Mouse (Mus musculus): Measurements from ENCODE around the gene Trim47.

The Trim47 gene

GRCm38 (mm10) chr11:116062521-116062920 is 64.5 kb downstream of the Trim47 start:
- DNase-seq (ENCODE audit: low spot score in 2 of 2), result no peak

- no peak for DNase-seq (ENCODE audit: low spot score in 2 of 2)
Measured at GRCm38 (mm10) chr11:116061641-116062415, 65.2 kb downstream of the Trim47 start.

DNA sequence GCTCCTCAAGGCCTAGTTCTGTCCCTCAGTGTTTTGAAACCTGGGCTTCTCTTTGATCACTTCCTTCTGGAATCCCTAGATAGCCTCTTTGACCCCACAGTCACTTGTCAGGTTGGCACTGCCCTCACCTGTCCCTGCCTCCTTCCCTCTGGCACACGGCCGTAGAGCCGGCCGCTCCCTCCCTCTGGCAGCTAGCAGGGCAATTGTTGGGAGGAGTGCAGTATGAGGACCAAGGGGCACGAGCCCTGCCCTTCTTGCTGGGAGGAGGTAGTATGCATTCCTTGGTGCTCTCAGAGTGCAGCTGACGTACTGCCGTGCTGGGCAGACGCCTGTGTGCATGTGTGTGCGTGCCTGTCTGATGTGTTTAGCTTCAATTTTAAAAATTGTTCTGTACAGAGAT is 66.4 kb downstream of the Trim47 start:
- no peak for DNase-seq (ENCODE audit: low spot score in 2 of 2)

DNA sequence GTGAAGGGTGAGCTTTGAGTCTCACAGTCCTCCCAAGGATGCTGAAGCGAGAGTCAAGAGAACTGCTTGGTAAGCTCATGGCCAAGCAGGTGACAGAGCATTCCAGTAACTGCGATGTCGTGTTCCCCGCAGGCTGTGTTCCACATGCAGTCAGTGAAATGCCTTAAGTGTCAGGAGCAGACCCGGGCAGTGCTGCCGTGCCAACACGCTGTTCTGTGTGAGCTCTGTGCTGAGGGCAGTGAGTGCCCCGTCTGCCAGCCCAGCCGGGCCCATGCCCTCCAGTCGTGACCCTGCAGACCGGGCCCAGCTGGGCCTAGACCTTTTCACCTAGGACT is 67.4 kb downstream of the Trim47 start:
- DNase-seq (ENCODE audit: low spot score in 2 of 2), result no peak

DNA sequence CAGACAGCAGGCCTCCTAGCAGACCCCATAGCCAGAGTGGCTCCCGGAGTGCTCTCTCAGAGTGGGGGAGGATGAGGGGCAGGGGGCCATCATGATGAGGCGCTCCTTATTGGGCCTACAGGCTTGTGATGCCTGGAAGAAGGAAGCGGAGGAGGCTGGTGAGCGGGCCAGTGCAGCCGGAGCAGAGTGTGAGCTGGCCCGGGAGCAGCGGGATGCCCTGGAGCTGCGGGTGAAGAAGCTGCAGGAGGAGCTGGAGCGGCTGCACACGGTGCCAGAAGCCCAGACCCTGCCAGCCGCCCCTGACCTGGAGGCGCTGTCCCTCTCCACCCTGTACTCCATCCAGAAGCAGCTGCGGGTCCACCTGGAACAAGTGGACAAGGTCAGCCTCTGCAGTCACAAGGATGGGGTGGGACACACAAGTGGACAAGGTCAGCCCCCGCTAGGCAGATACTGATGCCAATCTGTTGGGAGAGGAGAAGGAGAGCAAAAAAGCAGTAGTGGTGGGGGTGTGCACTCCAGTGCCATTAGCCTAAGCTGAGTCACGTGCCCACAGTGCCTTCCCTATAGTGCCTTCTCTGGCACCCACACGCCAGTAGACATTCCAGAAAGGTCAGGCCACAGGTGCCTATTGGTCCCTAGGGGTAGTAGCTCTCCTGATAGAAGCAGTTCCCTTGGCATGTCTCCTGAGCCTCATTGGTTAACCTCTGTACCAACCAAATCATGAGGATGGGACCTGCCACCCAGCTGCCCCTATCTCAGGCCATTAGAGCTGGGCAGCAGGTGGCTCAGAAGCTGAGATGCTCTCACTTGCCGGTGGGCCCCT is 67.9 kb downstream of the Trim47 start:
- DNase-seq (ENCODE audit: low spot score in 2 of 2), result no peak

- no peak for DNase-seq (ENCODE audit: low spot score in 2 of 2)
Measured at GRCm38 (mm10) chr11:116058022-116058614, 68.9 kb downstream of the Trim47 start.

DNA sequence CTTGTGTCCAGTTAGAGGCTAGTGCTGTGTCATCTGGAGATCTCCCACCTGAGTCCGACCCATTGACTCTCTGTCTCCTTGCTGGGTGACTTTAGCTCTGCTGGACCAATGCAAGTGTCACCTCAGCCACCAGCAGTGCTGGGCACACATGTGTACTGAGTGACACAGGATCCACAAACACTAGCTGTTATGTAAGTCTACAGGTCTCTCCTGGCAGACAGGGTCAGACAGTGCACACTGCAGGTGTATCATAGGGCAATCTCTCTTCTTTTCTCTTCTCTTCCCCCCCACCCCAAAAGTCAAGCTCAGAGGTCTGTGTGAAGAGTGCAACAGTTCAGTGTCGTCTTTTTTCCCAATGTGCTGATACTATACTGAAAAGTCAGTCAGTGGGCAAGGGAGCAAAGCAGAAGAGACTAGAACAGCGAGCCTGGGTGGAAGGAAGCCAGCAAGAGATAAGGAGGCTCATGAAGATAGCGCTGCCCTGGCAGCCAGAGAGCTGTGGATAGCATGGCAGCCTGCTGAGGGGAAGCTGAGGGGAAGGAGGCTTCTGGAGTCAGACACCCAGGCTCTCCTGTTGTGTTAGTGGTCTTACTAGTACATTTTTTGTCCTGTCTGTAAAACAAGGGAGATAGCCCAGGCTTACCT is 69.7 kb downstream of the Trim47 start:
- DNase-seq (ENCODE audit: low spot score in 2 of 2), result no peak

DNA sequence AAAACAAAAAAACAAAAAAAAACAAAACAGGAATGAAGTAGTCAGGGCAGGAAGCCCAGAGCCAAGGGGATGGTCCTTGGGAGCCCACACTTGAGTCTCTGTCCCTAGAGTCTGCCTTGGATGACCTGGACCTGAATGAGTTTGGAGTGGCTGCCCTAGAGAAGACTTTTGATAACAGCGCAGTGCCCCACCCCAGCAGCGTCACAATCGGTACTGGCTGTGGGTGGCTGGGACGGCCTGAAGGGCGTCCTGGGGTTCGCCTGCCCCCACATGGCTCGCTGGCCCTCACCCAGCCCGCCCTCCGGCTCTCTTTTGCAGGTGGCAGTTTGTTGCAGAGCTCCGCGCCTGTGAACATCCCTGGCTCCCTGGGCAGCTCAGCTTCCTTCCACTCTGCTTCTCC is 71.1 kb downstream of the Trim47 start:
- DNase-seq (ENCODE audit: low spot score in 2 of 2), result no peak

Data from cerebellum, postnatal 4 days (tissue).